Mouse (Mus musculus): ENCODE results near the gene Gm3005.
"Not testable (repeated sequence)": the region's sequence is repeated elsewhere in the genome, so short reads cannot be mapped to it uniquely, and the experiment has no call there.

Gm3005 gene

DNA sequence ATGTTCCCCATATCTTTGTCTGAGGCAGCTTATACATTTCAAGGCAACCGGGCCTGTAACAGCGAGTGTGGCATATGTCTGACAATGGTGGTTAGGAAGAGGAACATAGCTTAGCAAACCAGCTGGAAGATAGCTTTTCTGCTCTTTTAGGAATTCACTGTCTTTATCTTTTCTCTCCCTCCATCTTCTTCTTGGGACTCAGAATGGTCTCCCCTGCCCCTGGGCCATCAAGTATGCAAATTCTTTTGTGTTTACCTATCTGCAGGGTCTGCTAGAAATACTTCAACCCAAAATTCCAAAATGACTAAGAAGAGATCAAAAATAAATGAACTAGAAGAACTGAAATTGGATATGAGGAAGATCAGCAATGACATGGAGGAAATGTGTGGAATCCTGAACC is at the start of gene Gm3005:
Gm3005 (plus strand) TSS at position 301 of the 400 bp plus-strand sequence.
- DNase-seq (ENCODE audit: low read depth, low spot score): not testable (repeated sequence)

DNA sequence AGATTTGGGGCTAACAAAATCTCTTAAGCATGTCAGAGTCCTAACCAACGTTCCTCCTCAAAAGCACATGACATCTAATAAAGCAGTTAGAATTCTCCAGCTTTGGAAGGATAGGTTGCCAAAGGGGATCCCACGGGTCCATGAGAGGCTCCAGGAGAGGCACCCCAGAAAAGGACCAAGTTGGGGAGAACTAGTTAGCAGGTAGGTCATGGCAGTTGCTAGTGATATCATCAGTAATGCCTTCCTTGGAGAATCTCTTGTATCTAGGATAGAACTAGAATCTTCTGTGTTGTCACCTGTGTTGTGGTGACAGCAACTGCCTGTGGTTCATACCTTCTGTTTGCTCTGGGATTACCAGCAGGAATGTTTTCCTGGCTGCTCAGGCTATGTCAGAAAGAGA is 33.1 kb upstream of the Gm3005 start, which contains the start of gene Gm10413:
Gm10413 (plus strand) TSS at position 301 of the 400 bp plus-strand sequence.
- DNase-seq (ENCODE audit: low read depth, low spot score): not testable (repeated sequence)

DNA sequence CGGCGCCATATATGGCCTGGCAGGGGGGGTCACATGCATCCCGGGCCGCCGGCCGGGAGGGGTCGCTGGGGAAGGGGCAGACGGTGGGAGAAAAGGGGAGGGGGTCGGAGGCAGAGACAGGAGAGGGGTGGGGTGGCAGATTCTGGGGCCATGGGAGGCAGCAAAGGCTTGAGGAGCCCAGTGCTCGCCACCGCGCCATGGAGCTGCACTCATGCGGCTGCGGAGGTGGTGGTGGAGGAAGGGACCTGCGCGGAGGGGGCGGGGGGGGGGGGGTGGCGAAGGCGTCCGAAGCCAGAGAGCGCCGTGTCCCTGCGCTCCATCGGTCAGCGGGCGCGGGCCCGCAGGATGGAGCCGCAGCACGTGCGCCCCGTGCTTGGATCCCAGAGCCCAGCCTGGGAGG is 15.6 kb upstream of the Gm3005 start, which contains the start of gene Gm10409:
Gm10409 (plus strand) TSS at position 301 of the 400 bp plus-strand sequence.
- not testable (repeated sequence) for DNase-seq (ENCODE audit: low read depth, low spot score)

DNA sequence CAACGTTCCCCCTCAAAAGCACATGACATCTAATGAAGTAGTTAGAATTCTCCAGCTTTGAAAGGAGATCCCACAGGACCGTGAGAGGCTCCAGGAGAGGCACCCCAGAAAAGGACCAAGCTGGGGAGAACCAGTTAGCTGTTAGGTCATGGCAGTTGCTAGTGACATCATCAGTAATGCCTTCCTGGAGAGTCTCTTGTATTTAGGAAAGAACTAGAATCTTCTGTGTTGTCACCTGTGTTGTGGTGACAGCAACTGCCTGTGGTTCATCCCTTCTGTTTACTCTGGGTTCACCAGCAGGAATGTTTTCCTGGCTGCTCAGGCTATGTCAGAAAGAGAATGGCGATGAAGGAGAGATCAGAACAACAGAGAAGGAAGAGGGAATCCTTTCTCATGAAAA is 21.2 kb downstream of the Gm3005 start, which contains the start of gene Gm10408:
Gm10408 (plus strand) TSS at position 301 of the 400 bp plus-strand sequence.
- DNase-seq (ENCODE audit: low read depth, low spot score): not testable (repeated sequence)

DNA sequence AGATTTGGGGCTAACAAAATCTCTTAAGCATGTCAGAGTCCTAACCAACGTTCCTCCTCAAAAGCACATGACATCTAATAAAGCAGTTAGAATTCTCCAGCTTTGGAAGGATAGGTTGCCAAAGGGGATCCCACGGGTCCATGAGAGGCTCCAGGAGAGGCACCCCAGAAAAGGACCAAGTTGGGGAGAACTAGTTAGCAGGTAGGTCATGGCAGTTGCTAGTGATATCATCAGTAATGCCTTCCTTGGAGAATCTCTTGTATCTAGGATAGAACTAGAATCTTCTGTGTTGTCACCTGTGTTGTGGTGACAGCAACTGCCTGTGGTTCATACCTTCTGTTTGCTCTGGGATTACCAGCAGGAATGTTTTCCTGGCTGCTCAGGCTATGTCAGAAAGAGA is 206.3 kb downstream of the Gm3005 start, which contains the start of gene Gm3012:
Gm3012 (plus strand) TSS at position 301 of the 400 bp plus-strand sequence.
- not testable (repeated sequence) for DNase-seq (ENCODE audit: low read depth, low spot score)

Data from c-Kit-negative CD71-positive TER-119-positive erythroid progenitor cells, embryonic 14.5 days (primary cell).